Mouse (Mus musculus) urinary bladder, postnatal 4 days (tissue): ENCODE results near the gene Ap1g1.
A peak's percentile ranks its signal among the peaks of the same experiment; 100 is the strongest.
"Not testable (repeated sequence)": the region's sequence is repeated elsewhere in the genome, so short reads cannot be mapped to it uniquely, and the experiment has no call there.

Source experiments
- DNase-seq, 2 experiments: peaks; one replicate each; pipeline ENCODE4 v3.0.0; 2021 to 2022; ENCODE audit warnings: low spot score in 2 of 2

Ap1g1 gene

GRCm38 (mm10) chr8:109866690-109867089, 88.3 kb downstream of the Ap1g1 start:
- no peak for DNase-seq

- peak; percentile 95 to 99 for DNase-seq
These were observed 89.8 kb downstream of the Ap1g1 start, which contains the start of gene Phlpp2 for GRCm38 (mm10) chr8:109868003-109868679. Phlpp2 (plus strand) TSS chr8:109868542.

GRCm38 (mm10) chr8:109868680-109869361, 90.5 kb downstream of the Ap1g1 start:
- DNase-seq = peak; percentile 54 to 61

GRCm38 (mm10) chr8:109871056-109871455, 92.7 kb downstream of the Ap1g1 start:
- DNase-seq = no peak

- DNase-seq = not testable (repeated sequence)
These were observed 95.4 kb downstream of the Ap1g1 start for GRCm38 (mm10) chr8:109873800-109874199.

GRCm38 (mm10) chr8:109880012-109880662, 101.8 kb downstream of the Ap1g1 start:
- DNase-seq = no peak

- DNase-seq = no peak
These were observed 106.9 kb downstream of the Ap1g1 start for GRCm38 (mm10) chr8:109885294-109885693.

- DNase-seq = no peak
These were observed 110.9 kb downstream of the Ap1g1 start for GRCm38 (mm10) chr8:109889211-109889610.

- DNase-seq = no peak
These were observed 112.6 kb downstream of the Ap1g1 start for GRCm38 (mm10) chr8:109890794-109891585.

- no peak for DNase-seq
These were observed 116.3 kb downstream of the Ap1g1 start for GRCm38 (mm10) chr8:109894636-109895035.

GRCm38 (mm10) chr8:109895355-109895754, 117.0 kb downstream of the Ap1g1 start:
- DNase-seq = no peak

- no peak for DNase-seq
These were observed 124.0 kb downstream of the Ap1g1 start for GRCm38 (mm10) chr8:109902379-109902778.

GRCm38 (mm10) chr8:109903909-109904469, 125.6 kb downstream of the Ap1g1 start:
- no peak for DNase-seq

GRCm38 (mm10) chr8:109904928-109905668, 126.7 kb downstream of the Ap1g1 start:
- DNase-seq = no peak

- no peak for DNase-seq
These were observed 128.6 kb downstream of the Ap1g1 start for GRCm38 (mm10) chr8:109906907-109907306.

GRCm38 (mm10) chr8:109907376-109907775, 129.0 kb downstream of the Ap1g1 start:
- no peak for DNase-seq
